Comparison of ENCODE assay signal across 20 mouse cellular contexts in the genomic region with DNA sequence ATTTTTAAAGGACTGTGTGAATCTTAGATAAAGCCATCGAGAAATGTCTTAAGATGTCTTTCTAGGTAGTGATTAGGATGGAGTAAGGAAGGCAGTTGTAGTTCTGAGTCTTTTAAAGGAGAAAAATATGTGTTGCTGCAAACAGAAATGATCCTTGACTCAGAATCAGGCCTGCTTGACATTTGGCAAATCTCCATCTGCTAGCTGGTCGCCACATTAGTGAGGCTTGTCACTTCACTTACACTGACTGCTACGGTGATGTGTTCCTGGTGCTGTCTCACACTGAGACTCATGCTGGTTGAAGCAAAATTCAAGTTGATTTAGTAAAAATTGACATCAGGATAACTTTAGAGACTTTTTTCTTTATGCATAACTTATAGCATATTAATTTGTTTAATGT. TPM values are rescaled to one million over a fixed set of nuclear protein-coding genes. Genes with fewer than 3 reads are reported as not detected.
DNase-seq lines count a peak whose midpoint lies in the region; ATAC-seq and TF ChIP-seq lines count a peak whose summit lies in the region.
"Had no signal": no experiment of that assay in that cellular context is flagged by ENCODE, and none has a peak within 500 bp of the region (broad histone marks: within the 10 kb centered on the region; RNA-seq: fewer than 3 reads in every experiment).

No protein-coding gene starts in this region.

- TF ChIP-seq EP300 in lung, postnatal 0 days (IDR thresholded peaks at IDR 0.05): no peak

- H3K4me2 ChIP-seq in midbrain, embryonic 14.5 days (ENCODE audit: low read length): no peak overlapping the region
- H3K4me2 ChIP-seq in midbrain, embryonic 16.5 days (ENCODE audit: low read length): no peak overlapping the region
- no peak overlapping the region for H3K4me2 ChIP-seq in lung, postnatal 0 days (replicated peaks; ENCODE audit: low read depth, low read length)
- H3K4me2 ChIP-seq: forebrain, embryonic 13.5 days; heart, embryonic 13.5 days; hindbrain, embryonic 13.5 days had no signal

- no peak overlapping the region for H3K9ac ChIP-seq in midbrain, embryonic 14.5 days (replicated peaks; ENCODE audit: low read length)
- H3K9ac ChIP-seq in midbrain, embryonic 16.5 days (ENCODE audit: low read depth, low read length): no peak overlapping the region
- no peak overlapping the region for H3K9ac ChIP-seq in lung, postnatal 0 days (replicated peaks; ENCODE audit: low read depth)
- H3K9ac ChIP-seq: forebrain, embryonic 13.5 days; heart, embryonic 13.5 days; hindbrain, embryonic 13.5 days; liver, postnatal 0 days had no signal

- no peak for ATAC-seq in midbrain, embryonic 14.5 days (ENCODE audit: low FRiP score, low TSS enrichment)
- no peak for ATAC-seq in midbrain, embryonic 16.5 days
- ATAC-seq in lung, postnatal 0 days: no peak
- ATAC-seq: forebrain, embryonic 13.5 days; inflammation-experienced regulatory T-cells, adult 6 months; liver, postnatal 0 days had no signal

- 62% methylated on average over 3 of the region's 3 CpGs for WGBS in midbrain, embryonic 14.5 days
- WGBS in midbrain, embryonic 16.5 days: 57% methylated on average over 3 of the region's 3 CpGs
- 40% methylated on average over 3 of the region's 3 CpGs for WGBS in lung, postnatal 0 days

- 0 out of 2 replicates have a peak, but pooled peaks cover 3% of the 10 kb centered on the region for H3K4me1 ChIP-seq in midbrain, embryonic 14.5 days (ENCODE audit: control insufficient read depth, insufficient read depth, low read length)
- H3K4me1 ChIP-seq in midbrain, embryonic 16.5 days (ENCODE audit: control insufficient read depth, insufficient read depth, low read length): 0 out of 2 replicates have a peak, but pooled peaks cover 2% of the 10 kb centered on the region
- H3K4me1 ChIP-seq in lung, postnatal 0 days (ENCODE audit: insufficient read depth, low read depth, low read length): 0 out of 2 replicates have a peak, but pooled peaks cover 4% of the 10 kb centered on the region

- peaks cover 8% of the 10 kb centered on the region for H3K36me3 ChIP-seq in midbrain, embryonic 14.5 days (ENCODE audit: control insufficient read depth, insufficient read depth, low read length)
- H3K36me3 ChIP-seq in midbrain, embryonic 16.5 days (ENCODE audit: control insufficient read depth, insufficient read depth, low read length): no peaks in the 10 kb centered on the region; the same call in 1 of the 2 replicates
- no peaks in the 10 kb centered on the region for H3K36me3 ChIP-seq in lung, postnatal 0 days (ENCODE audit: insufficient read depth, low read length)

- no peak overlapping the region for H3K4me3 ChIP-seq in midbrain, embryonic 14.5 days (replicated peaks; ENCODE audit: low read depth, low read length)
- no peak overlapping the region for H3K4me3 ChIP-seq in midbrain, embryonic 16.5 days (ENCODE audit: low read depth, low read length)
- no peak overlapping the region for H3K4me3 ChIP-seq in lung, postnatal 0 days (ENCODE audit: low read depth, low read length)
- H3K4me3 ChIP-seq: forebrain, embryonic 13.5 days; heart, embryonic 13.5 days; hindbrain, embryonic 13.5 days; left cerebral cortex, adult 2 months; limb, embryonic 10.5 days had no signal

- no peaks in the 10 kb centered on the region for H3K9me3 ChIP-seq in midbrain, embryonic 14.5 days (ENCODE audit: control insufficient read depth, low read length)
- H3K9me3 ChIP-seq in midbrain, embryonic 16.5 days (replicated peaks; ENCODE audit: control insufficient read depth, low read length, poor library complexity, severe bottlenecking): no peaks in the 10 kb centered on the region
- no peaks in the 10 kb centered on the region for H3K9me3 ChIP-seq in lung, postnatal 0 days (ENCODE audit: low read length)
- H3K9me3 ChIP-seq: forebrain, embryonic 13.5 days; heart, embryonic 13.5 days; hindbrain, embryonic 13.5 days; limb, embryonic 10.5 days had no signal

- no peak for TF ChIP-seq CTCF in lung, postnatal 0 days (IDR thresholded peaks at IDR 0.05)

- H3K27ac ChIP-seq in midbrain, embryonic 14.5 days (replicated peaks; ENCODE audit: low read depth, low read length): no peak overlapping the region
- no peak overlapping the region for H3K27ac ChIP-seq in midbrain, embryonic 16.5 days (ENCODE audit: low read length)
- no peak overlapping the region for H3K27ac ChIP-seq in lung, postnatal 0 days (ENCODE audit: low read length)
- H3K27ac ChIP-seq: forebrain, embryonic 13.5 days; heart, embryonic 13.5 days; hindbrain, embryonic 13.5 days; left cerebral cortex, adult 2 months; limb, embryonic 10.5 days had no signal

- H3K27me3 ChIP-seq in midbrain, embryonic 14.5 days (ENCODE audit: control insufficient read depth, insufficient read depth, low read length): no peaks in the 10 kb centered on the region
- H3K27me3 ChIP-seq in midbrain, embryonic 16.5 days (ENCODE audit: control insufficient read depth, insufficient read depth, low read depth, low read length): no peaks in the 10 kb centered on the region
- no peaks in the 10 kb centered on the region for H3K27me3 ChIP-seq in lung, postnatal 0 days (replicated peaks; ENCODE audit: insufficient read depth, low read length)
- H3K27me3 ChIP-seq: forebrain, embryonic 13.5 days; heart, embryonic 13.5 days; hindbrain, embryonic 13.5 days had no signal

- DNase-seq in heart, postnatal 4 days: peak; percentile 18
- DNase-seq in heart, adult 8-10 months (ENCODE audit: low spot score): no peak
- peak; percentile 37 for DNase-seq in midbrain, embryonic 14.5 days
- peak; percentile 36 for DNase-seq in lung, postnatal 0 days (ENCODE audit: low spot score)
- DNase-seq in Muller cell, postnatal 12 days (ENCODE audit: inconsistent ontology term): no peak
- no peak for DNase-seq in liver
- DNase-seq: cerebellum, postnatal 36 days; gastrocnemius, postnatal 10 days; kidney, adult 18-20 months; kidney, postnatal 4 days; liver, postnatal 0 days; thymus, adult 18-20 months; thymus, postnatal 36 days had no signal

RNA-seq across cellular contexts. Expression of a gene that starts 32.0 kb away (rescaled TPM):
- total RNA-seq in heart, postnatal 4 days (2021): 10 to 100 TPM; 39.4 to 42.6 TPM
- total RNA-seq in heart, adult 8-10 months (2022): 10 to 100 TPM; 18.2 to 29.2 (median 24.8) TPM
- 45.1 and 50.7 TPM in 2 replicates for polyA plus RNA-seq in midbrain, embryonic 14.5 days (2014; fragmentation: Nextera tagmentation; extraction: Ambion mirVana)
- 33.5 and 38.3 TPM in 2 replicates for polyA plus RNA-seq in midbrain, embryonic 16.5 days (2015; fragmentation: Nextera tagmentation; extraction: Ambion mirVana)
- 22.1 and 24.1 TPM in 2 replicates for polyA plus RNA-seq in lung, postnatal 0 days (2015; fragmentation: Nextera tagmentation; extraction: Ambion mirVana)

Comparison
In these comparisons a context has a peak if more than half of its experiments do, and no peak if none do; other contexts are left out.
1. DNase-seq: peak in heart, postnatal 4 days (single experiment), midbrain, embryonic 14.5 days (single experiment) and lung, postnatal 0 days (single experiment); none in heart, adult 8-10 months (single experiment), Muller cell, postnatal 12 days (single experiment) and liver (single experiment).